Mouse (Mus musculus): ENCODE data around the gene Bpifb6. TPM values are rescaled to one million over a fixed set of nuclear protein-coding genes. Genes with fewer than 3 reads are reported as not detected.

The Bpifb6 gene
- polyA plus RNA-seq, 1 experiment from 2014 or later: not detected

Other genes starting within 250 kb of the Bpifb6 start
- 0.11 and 0.17 TPM in 2 replicates for gene Dnmt3c, start 203.7 kb upstream of the Bpifb6 start, polyA plus RNA-seq (2016; fragmentation: Nextera tagmentation; extraction: Ambion mirVana)
- 399 and 422 TPM in 2 replicates for gene Mapre1, start 159.1 kb upstream of the Bpifb6 start, polyA plus RNA-seq (2016; fragmentation: Nextera tagmentation; extraction: Ambion mirVana)
- not detected in 2 replicates for gene Efcab8, start 120.5 kb upstream of the Bpifb6 start, polyA plus RNA-seq (2016; fragmentation: Nextera tagmentation; extraction: Ambion mirVana)
- not detected in 2 replicates for gene Sun5, start 29.3 kb upstream of the Bpifb6 start, polyA plus RNA-seq (2016; fragmentation: Nextera tagmentation; extraction: Ambion mirVana)
- not detected in 2 replicates for gene Bpifb2, start 25.3 kb upstream of the Bpifb6 start, polyA plus RNA-seq (2016; fragmentation: Nextera tagmentation; extraction: Ambion mirVana)
- not detected in 2 replicates for gene Bpifb3, start 17.8 kb downstream of the Bpifb6 start, polyA plus RNA-seq (2016; fragmentation: Nextera tagmentation; extraction: Ambion mirVana)
- gene Bpifb4, start 37.8 kb downstream of the Bpifb6 start, polyA plus RNA-seq (2016; fragmentation: Nextera tagmentation; extraction: Ambion mirVana): not detected in 2 replicates
- not detected in 2 replicates for gene Bpifa6, start 74.6 kb downstream of the Bpifb6 start, polyA plus RNA-seq (2016; fragmentation: Nextera tagmentation; extraction: Ambion mirVana)
- gene Bpifa2, start 107.9 kb downstream of the Bpifb6 start, polyA plus RNA-seq (2016; fragmentation: Nextera tagmentation; extraction: Ambion mirVana): not detected in 2 replicates
- gene Bpifa3, start 229.9 kb downstream of the Bpifb6 start, polyA plus RNA-seq (2016; fragmentation: Nextera tagmentation; extraction: Ambion mirVana): not detected in 2 replicates
- not detected in 2 replicates for gene Bpifa1, start 242.5 kb downstream of the Bpifb6 start, polyA plus RNA-seq (2016; fragmentation: Nextera tagmentation; extraction: Ambion mirVana)

All from neural tube, embryonic 12.5 days (tissue).